Mouse (Mus musculus) WW6 (cell line): ENCODE data around the gene Klf7.

Experiments used
- DNase-seq: peaks from one replicate; pipeline ENCODE4 v3.0.0-alpha.2; 2013; ENCODE audit warnings: low read depth, low spot score

Klf7 gene

DNA sequence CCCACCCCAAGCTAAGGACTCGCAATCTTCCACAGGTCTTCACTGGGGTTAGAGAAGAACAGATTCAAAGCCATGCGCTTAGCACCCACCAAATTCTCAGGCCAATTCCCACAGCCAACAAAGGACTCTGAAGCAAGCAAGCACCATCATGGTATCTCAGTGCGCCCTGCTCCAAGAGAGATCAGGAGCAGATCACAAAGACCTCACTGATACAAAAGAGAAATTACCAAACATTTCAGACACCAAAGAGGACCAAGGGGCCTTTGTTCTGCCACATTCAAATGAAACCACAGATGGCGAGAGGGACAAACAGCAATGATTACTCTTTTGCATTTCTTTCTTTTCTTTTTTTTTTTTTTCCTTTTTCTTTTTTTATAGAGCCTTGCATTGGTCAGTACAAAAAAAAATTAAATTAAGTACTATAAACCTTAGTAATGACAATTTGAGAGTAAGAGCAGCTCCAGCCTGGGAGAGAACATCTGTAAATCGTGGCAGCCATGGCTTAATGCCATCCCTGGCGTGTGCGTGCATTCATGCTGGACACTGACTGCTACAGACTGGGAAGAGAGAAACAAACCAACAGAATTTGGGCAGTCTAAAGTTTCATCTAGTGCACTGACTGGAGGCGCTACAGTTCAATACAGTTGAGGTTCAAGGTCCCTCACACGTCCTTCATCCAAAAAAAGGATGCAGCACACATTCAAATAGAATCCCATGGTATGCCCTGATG is 89.4 kb downstream of the Klf7 start:
- DNase-seq = no peak

DNA sequence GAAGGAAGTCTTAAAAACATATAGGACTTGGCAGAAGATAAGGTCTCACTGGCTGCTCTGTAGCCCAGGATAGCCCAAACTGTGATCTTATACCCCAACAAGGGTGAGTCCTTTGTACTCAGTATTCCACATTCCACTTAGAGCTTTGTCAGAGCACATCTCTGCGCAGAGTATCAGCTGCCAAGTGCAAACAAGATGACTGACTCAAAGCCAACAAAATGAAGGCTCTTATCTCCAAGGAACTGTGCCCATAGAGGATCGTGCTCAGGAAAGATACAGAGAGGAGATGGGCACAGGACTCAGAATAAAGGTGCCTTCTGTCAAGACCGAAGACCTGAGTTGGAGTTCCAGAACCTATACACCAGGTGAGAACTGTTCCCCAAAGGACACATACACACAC is 100.1 kb downstream of the Klf7 start:
- no peak for DNase-seq

DNA sequence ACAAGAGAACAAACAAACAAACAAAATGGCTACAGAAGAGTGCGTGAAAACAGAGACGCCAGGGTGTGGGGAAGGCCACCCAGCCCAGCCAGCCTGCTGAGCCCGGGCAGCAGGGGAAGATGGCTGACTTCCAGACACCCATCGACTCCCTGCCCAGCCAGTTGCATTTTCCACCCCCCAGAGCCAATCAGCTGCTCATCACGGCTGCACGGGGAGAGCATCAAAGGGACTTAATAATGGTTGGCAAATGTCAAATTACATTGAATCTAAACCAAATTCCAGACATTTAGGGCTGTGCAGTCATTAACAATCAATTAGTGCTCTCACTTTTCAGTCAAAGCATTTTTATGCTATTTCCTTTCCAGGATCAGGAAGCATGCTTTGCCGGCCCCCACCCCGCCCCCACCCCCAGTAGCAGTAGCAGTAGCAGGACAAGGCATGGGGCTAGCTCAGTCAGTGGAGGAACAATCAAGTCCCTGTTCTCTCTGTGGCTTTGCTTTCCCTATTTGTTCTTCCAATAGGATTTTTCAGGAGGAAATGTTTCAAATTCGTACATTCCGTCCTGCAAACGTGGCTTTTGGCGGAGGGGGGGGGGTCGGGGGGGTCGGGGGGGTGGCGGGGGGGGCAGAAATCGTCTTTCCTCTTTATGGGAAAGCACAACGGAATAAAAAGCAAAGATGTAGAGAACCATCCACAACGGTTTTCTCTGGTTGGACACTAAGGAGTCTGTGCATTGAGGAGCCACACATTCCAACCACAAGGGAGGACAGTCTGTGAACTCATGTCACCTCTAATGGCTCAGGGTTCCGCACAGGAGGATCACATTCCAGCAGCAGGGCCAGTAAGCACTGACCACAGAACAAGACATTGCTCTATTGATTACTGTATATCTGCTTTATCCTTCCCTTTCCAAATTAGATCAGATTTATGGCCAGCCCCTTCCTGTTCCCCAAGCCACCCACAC is 101.1 kb downstream of the Klf7 start:
- no peak for DNase-seq

DNA sequence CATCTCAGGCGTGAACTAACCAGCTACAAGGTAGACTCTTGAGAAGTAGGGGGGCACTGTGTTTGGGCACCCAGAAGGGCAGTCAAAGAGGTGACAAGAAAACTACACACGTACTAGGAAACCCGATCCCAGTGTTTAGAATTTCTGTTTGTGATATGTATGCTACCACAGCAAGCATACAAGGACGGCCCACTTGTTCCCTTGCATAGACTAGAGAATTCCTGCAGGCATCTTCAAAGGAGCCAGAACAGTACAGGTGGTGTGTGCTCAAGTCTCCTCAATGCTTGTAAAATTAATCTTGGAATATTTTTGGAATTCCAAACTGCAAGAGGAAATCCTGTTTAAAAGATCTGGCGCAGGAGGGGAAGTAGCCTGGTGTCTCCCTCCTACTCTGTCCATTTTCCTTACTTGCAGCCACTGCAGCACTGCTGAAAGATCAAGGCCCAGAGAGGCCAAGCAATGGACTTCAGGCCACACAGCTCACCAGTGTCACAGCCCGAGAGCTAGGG is 102.9 kb downstream of the Klf7 start:
- DNase-seq = no peak

DNA sequence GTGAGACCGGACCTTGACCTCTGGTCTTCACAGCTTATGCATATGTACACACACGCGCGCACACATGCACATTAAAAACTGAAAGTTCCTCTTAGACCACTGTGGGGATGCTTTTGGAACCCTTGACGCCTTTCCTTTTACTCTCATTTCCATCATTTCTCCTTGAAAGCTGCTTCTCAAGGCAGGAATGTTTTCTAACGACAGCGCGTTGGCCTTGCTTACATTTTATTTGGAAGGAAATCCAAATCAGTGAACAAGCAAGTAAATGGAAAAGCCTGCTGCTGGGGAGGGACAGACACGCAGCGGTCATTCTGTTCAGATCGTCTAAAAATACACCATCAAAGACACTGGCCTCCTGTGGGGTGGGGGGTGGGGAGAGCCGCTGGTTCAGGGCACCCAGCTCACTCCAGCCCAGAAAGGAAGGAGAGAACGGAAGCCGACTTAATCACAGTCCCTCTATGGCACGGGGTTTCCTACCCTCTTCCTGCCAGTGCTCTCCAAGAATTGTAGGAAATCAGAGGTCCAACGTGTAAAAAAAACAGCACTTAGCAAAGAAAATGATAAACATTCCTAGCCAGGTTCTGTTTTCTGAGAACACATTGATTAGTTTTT is 103.5 kb downstream of the Klf7 start:
- DNase-seq = no peak

DNA sequence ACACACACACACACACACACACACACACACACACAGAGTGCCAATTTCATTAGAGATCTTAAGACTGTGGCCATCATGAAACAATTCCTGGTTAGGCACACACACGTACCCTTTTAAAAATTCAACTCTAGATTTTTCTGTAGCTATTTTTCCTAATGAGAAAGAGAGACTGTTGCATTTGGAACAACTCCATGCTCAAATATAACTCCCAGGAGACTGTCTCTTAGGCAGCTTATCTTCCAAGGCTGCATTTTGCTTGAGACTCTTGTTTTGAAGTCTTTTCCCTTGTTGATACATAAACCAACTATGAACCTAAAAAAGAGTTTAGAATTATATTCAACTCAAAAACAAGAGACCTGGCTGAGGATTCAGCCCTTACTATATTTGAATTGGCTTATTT is 108.0 kb downstream of the Klf7 start:
- DNase-seq = no peak

DNA sequence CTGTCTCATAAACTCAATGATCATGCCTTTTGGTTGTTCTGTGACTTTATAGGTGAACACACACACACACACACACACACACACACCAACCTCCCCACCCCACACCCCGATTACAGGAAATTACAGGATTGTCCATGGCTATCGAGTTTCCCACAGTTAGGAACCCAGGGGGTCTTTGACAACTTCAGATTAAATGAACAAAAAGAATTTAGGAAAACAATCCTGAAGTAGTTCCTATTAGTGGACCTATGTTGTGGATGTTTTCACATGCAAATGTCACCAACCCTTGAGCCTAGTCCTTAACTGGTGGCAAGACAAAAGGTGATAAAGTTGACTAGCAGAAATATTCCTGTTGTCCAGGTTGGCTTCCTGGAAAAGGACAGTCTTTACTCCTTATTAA is 113.1 kb downstream of the Klf7 start:
- DNase-seq = no peak

DNA sequence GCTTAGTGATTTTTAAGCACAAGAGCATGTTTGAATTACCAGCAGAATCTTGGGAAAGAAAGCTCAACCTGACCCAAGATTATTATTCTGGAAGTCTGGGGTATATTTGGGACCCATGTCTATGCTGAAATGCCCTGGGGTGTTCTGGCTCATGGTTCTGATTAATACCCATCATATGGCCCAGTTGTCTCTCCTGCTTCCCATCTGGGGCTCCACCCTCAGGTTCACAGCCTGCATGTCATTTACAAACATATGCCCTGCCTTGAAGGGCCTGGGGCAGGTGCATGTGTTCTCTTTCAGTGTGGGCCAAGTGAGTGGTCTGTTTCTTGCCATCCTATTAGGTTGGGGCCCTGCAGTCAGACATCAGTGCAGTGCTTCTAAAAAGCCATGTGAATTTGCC is 114.1 kb downstream of the Klf7 start:
- no peak for DNase-seq

DNA sequence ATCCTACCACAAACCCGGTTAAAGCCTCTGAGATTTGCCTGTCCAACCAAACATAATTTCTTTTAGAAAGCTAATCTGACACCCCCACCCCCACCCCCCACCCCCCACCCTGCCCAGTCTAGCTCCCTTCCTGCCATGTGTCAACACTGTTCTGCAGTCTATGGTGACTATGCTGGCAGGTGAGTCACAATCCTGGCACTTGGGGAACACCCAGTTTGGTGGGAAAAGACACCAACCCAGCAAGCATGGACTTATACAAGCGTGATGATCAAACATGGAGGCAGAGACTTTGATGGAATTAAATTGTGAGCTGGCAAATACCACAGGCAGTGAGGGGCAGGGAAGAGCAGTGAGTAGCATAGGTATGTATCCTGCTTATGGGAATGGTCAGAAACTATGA is 116.9 kb downstream of the Klf7 start:
- no peak for DNase-seq

DNA sequence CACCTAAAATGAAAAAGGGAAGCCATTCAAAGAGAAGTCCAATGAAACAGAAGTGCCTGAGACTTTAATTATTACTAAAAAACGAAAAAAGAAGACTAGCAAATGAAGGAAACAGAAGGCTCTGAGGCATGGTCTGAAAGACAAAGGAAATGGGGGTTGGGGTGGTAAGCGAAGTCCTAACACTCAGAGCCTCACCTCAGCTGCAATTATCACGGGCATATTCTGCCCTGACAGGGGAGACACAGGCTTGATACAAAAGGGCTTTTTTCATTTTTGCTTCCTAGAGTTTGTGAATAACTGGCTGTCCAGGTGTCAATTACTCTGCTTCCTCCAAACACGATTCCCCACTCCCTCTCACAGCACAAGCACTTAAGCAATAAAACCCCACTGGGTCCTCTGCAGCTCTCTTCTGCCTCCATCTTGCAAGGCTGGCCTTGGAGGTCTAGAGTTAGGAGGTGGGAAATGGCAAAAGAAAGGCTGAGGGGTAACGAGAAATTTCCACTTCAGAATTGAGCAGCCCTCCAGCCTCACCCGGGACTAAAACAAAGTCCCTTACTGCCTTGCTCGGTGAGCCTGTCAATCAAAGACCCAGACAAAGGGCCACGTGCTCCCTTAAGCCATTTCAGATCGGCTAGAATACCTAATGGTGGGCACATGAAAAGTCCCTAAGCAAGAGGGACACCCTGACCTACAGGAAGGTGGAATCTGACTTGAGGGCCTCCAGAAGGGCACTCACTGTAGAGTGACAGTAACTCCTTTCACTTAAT is 118.4 kb downstream of the Klf7 start:
- DNase-seq = no peak

DNA sequence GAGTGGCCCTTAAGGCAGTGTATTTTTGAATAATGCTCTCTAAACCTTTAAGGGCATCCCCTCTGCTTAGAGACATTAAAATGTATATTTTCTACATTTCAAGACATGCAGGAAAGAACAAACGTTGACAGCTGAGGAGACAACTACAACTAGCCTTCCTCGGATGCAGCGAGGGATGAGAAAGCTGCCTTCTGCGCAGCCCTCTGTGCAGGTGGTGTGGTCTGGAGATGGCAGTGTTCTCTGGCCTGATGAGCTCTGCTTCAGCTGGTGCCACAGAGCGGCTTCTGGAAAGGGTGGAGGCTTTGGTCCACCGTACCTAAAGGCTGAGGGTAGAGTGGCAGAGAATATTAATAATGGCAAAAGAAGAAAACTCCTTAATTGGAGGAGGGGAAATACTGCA is 120.0 kb downstream of the Klf7 start:
- DNase-seq = no peak

DNA sequence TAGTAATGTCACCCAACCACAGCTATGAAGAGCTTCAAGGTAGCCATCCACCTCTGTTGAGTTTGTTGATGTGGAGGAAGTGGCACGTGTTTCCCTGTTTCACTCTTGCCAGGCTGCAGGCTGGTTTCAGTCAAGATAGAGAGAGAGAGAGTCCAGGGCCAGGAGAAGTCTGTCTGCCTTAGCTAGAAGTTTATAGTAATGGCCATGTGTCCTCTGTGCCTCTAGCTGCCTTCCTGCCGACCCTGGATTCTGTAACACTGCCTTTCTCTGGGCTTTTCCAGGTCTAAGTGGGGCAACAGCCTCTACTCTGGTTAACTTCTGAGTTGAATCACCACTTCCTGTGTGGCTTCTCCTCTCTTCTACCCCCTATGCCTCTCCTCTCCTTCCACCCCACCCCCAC is 121.5 kb downstream of the Klf7 start:
- DNase-seq = no peak

DNA sequence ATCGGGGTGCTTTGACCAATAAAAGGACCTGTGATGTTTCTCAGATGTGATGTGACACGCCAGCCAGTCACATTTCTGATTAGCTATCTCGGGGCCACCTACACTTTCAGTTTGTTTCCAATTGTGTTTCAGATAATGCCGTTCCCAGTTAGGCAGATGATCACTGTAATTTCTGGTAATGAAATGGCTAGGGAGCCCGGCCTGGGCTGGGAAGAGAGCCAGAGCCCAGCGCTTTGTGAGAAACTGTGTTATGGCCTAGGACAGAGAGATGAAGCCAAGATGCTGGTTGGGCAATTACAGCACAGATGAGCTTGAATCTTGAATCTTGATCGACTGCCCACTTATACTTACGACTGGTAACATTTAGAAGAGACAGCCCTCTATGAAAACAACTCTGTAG is 122.6 kb downstream of the Klf7 start:
- no peak for DNase-seq

DNA sequence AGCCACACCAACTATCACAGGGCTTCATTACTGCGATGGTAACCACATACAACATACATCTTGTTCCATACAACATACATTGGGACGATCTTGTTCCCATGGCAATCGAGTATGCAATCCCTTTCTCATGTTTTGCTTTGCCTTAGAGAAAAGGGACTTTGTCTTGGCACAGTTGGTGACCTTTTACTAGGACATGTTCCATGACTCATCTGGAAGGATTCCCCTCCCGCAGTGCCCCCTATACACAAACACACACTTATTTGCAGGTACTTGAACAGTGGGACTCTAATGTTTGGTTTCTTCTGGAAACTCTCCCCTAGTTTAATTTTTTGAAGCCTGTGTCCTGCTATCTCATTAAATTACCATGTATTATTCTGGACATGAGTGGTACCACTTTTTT is 123.2 kb downstream of the Klf7 start:
- DNase-seq = no peak

DNA sequence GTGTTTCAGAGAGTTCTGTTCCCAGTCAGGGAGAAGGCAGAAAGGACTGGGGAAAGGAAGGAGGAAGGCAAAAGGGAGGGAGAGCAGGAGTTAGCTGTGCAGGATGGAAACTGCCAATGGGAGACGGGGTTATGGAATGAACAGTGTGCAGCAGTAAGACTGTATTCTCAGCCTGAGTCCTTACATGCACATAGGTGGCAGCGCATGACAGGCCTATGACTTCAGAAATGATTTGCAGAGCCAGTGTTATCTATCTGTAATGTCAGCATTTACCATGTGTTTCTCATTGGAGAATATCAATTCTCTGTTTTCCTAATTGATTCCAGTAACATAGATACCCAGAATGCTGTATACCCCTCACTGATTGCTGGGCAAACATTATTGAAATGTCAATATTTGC is 123.9 kb downstream of the Klf7 start:
- DNase-seq = no peak

DNA sequence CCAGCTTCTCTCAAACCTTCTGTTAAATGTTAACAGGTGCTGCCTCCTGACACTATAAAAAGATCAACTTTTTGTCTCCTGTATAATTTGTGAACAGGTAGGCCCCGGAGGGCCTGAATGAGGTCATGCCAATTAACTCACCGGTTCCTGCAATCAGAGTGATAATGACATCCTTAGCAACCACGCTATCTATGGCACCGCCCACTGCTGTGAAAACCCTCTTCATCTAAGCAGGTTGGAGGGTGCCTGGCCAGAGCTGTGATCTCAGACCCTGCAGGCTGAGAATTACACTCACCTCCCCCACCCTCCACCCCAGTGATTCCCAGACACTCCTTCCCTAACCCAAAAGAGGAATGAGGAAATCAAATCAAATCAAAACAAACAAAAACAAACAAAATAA is 126.3 kb downstream of the Klf7 start:
- DNase-seq = no peak

DNA sequence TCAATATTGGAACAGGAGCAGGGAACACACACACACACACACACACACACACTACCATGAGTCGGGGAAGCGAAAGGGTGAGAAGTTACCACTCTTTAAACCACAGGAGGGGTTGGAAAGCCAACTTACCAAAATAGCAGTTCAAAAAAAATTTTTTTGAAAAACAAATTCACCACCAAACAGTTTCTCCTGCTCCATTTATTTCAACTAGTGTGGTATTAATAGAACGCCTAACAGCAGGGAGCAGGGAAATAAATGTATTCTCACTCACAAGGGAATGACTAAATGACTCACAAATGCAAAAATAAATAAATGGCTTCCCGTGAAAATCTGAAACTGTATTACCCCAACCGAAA is 127.0 kb downstream of the Klf7 start:
- DNase-seq = no peak

DNA sequence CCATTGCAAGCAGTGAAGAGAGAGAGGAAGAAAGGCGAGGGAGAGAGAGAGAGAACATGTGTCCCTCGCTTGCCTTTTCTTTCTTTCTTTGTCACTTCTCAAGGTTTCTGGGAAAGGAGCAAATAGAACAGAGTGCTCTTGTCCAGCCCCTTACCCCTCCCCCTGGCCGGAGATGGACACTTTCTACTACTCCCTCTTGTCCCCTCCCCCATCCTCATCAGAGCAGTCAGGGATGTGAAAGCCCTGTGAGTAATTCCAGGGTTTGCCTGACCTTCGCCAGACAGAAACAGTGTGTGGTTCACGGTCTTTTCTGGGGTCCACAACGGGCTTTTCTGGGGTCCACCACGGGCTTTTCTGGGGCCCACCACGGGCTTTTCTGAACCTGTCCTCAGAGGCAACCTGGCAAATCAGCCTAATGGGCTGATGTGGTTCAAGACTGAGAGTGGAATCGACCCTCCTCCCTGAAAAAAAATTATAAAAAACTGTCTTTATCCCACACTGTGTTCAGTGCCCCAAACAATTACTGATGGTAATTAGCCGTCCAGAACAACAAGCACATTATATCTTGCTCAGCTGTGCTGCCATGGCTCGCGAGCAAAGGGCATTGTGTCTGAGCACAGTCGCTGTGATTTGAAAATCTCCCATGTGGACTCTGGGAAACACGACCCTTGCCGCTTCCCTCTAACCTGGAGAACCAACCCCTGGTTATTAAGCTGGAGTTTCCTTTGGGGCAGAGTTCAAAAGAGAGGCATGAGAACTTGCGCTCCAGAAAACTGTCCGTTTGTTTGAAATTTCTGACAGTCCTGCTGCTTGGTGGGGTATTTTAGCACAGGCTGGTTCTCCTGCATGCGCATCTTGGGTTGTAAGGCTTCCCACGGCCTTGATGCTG is 127.6 kb downstream of the Klf7 start:
- no peak for DNase-seq

DNA sequence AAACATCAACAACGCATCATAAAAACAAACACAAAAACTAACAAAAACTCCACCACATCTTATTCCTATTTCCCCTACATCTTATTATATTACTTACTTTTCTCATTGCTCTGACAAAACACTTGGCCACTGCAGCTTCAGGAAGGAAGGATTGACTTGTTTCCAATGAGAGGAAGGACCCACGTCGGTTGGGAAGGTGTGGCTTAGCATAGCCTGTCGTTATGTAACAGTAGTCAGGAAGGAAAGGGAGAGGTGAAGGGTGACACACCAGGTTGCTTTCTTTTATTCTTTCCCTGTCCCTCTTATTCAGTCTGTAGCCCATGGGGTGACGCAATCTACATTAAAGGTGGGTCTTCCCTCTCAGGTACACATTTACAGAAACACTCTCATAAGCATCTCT is 129.6 kb downstream of the Klf7 start:
- DNase-seq = no peak

DNA sequence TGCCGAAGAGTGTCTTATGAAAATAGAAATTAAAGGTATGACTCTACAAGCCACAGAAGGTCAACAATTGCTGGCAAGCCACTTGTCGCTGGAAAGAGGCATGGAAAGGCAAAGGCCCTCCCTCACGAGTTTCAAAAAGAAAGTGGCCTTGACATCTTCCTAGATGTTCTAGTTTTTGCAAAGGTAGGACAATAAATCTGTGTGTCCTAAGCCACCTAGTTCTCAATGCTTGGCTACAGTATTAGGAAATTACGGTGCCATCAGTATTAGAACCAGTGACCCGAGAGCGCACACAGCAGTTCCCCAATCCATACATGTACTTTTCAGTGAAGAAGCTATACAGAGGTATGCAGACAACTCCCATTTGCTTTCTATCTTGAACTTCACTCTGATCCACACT is 131.7 kb downstream of the Klf7 start:
- DNase-seq = no peak

DNA sequence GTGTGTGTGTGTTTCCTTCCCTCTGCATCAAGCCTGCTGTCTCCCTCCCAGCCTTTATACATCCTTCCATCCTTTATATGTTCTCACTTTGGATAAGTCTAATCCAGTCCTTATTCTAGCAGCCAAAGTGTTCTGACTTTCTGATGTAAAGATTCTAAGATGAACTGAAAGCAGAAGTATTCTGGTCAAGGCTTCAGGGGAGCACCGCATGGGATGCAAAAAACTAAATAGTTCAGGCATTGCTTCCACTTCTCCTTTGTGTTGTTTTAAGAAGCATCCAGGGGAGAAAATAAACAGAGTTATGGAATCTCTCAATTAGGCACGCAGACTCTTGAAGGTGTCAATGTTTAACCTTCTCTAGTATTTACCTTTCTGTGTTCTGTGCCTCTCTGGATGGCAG is 141.3 kb downstream of the Klf7 start:
- no peak for DNase-seq
